Mouse (Mus musculus) kidney, postnatal 4 days (tissue): ENCODE data around the gene Mrps31.

ENCODE experiments used
- DNase-seq, 2 experiments: peaks; one replicate each; pipeline ENCODE4 v3.0.0; 2021; ENCODE audit warnings: mixed read lengths in 2 of 2

Mrps31 gene

DNA sequence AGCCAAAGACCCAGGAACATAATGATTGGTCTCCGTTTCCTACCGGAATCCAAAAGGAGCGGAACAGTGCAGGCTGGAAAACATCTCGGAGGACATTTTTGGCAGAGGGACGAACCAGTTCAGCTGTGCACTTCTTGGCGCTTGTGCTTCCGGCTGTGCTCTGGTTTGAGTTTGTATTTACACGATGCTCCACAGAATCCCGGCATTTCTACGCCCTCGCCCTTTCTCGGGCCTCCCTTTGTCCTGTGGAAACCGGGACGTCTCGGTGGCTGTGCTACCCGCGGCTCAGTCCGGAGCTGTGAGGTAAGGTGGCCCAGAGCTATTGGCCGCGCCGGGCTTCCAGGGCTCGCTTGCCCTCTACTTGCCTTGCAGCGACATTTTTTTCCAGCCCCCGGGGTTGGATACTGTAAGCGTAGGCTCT lies at the start of gene Mrps31:
Mrps31 (plus strand) TSS at position 80 of the 421 bp plus-strand sequence.
- DNase-seq: peak; percentile 80 to 86

DNA sequence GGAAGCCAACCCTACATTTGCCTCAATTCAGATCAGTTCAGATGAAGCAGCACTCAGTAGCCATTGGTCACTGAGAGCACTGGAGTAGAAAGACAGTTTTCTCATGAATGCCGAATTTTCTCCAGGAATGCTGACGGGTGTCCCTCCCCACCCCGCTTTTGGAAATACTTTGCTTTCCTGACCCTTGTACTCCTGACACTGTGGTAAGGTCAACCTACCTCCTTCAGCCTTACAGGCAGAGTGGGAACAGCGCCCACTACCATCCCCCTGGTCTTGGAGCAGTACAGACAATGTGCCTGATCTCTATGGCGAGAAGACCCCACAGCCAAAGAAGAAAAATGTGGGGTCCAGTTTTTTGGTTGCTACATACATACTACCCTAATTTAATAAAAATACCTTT lies 34.9 kb upstream of the Mrps31 start:
- DNase-seq: no peak

DNA sequence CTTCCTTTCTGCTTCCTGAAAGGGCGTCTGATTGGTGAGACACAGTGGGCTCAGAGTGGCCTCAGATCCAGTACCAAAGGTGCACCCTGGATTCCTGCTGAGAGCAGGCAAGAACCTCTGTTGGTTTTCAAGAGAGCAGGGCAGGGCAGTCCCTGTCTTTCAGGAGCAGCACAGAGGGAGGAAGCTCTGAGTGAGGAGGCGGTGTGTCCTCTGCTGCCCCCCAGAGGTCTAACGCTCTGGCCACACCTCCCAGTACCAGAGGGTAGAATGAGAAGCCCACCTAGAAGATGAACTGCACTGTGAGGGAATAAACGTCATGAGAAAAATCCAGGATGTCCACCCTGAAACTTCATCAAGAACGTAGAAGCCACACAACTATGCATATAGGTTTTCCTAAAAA lies 34.3 kb upstream of the Mrps31 start:
- DNase-seq: peak; percentile 71 to 74

DNA sequence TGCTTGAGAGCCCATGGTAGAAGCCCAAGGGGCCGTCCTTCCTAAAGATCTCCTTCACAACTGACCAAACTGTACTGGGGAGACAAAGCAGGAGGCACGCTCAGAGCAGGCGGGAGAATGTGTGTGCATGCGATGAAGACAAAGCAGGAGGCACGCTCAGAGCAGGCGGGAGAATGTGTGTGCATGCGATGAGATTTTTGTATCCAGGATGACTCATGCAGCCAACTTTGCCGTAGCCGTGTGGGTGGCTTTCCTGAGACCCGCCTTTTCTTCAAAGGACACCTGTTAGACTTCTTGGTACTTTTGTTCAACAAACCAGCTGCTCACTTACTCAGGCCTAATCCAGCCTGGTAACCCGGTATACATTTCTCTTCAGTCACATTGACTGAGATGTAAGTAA lies 30.2 kb upstream of the Mrps31 start:
- no peak for DNase-seq

DNA sequence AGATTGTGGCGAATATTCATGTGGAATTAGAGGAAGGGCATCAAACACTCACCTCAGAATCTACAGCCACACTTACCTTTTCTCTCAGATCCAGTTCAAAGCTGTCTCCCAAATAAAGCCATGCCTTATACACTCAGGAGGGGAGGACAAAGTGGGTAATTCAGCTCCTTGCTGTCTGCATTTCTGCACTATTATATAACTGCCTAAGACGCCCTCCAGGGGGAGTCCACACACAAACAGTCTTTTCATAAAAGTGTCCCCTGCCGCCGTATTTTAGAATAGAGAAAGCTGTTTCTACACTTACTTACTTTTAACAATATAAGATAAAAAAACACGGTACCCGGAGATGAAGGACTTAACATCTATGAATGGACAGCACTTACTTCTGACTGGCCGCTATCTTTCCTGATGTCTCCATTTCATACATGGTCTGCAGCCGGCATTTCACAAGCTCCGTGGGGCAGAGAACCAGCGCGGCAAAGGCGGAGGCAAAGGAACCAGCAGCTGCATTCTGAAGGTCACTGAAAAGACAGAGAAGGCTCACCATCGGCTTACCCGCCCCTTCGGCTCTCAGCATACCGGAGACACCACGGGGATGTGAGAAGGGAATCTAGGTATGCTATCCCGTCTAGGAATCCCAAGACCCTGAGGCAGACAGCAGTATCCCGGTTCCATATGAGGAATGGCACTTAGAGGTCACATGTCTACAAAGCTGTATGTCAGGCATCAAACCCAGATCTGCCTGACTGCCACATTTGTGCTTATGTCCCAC lies 28.2 kb upstream of the Mrps31 start:
- no peak for DNase-seq

DNA sequence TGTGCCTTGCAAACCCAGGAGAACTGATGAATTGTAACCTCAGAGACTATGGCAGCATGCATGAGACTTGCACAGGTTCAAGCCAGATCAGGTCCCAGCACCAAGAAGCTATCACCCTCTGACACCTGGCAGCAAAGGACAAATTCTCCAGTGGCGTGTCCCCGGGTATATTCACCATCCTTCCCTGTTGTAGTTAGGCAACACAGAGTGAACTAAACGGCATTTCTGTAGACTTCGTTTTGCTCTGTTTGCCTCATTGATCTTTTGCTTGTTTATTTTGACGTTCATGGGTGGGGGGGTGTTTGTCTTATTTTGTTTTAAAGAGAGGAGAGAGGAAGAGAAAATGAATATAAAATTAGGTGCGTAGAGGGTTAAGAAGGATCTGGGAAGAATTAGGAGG lies 26.0 kb upstream of the Mrps31 start:
- no peak for DNase-seq

DNA sequence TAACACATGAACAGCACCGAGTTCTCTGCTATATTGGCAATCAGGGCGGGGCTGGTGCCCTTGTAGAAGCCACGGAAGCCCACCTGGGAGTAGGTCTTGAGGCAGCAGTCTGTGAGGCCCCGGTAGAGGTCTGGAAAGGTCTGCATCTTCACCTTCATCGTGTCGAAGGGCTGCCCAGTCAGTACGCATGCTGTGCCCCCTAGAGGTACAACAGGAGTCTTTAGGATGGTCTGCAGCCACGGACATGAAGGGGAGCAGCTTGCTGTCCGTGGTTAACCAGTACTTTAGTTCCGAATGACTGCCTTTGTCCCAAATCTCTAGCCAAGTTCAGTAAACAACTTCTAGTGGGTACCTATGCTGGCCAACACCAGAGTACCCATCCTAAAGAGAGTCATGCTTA lies 21.3 kb upstream of the Mrps31 start:
- DNase-seq: peak in 1 of 2 experiments; percentile 16

DNA sequence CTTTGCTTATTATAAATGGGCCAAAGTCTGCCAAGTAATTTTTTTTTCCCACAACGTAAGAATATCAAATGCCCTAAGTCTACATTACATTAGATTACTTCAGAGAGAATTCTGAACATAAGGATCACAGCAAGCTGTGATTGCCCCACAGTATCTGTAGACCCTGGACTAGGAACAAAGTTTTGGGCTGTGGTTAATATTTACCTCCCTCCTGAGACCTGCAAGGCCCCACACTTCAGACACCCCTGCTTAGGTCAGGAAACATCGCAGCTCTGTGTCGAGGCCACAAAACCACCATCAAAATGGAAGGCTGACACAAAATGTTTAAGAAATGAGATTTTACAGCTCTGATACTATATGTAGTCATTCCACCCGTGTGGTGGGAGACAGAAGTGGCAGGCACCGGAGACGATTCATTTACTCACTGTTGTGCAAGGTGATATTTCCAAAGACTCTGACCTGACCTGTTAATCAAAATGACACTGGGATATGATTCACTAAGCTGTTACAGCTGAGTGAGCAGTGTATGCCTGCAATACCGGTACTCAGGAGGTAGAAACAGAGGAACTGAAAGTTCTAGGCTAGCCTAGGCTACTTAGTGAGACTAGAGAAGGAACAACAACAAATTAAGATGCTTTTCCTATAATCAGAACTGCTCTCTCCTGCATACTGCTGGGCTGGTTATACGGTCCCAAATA lies 20.2 kb upstream of the Mrps31 start:
- DNase-seq: peak in 1 of 2 experiments; percentile 28

DNA sequence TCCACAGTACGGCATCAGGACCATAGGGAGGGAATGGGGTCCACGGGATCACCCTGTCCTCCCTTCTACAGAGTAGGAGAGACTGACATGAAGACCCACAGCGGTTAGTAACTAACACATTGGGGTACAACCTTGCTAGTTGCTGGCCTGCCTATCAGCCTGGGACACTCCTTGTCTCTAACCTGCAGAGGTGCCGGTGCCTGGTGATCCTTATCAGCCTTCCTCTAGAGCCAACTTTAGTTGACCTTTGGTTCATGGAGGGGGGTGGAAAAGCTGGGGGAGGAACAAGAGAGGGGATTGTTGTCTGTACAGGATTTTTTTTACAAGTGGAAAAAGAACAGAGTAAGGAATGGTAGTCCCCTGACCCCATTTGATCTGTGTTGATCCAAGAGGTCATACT lies 16.7 kb upstream of the Mrps31 start:
- DNase-seq: no peak

DNA sequence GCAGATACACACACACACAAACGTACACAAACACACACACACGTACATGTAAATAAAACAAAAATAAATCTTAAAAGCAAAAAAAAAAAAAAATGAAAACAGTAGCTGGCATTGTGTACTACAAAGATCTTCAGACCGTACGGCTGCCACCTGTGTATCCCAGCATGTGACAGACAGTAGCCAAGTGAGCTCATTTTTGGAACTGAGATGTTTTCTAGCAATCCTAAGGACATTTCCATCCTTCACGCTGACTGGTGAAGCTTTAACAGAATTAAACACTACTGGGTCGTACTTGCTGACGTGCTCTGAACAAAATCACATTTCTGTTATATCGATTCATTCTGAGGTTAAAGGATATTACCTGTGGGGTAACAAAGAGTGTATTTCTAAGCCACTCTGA lies 15.9 kb upstream of the Mrps31 start:
- no peak for DNase-seq

DNA sequence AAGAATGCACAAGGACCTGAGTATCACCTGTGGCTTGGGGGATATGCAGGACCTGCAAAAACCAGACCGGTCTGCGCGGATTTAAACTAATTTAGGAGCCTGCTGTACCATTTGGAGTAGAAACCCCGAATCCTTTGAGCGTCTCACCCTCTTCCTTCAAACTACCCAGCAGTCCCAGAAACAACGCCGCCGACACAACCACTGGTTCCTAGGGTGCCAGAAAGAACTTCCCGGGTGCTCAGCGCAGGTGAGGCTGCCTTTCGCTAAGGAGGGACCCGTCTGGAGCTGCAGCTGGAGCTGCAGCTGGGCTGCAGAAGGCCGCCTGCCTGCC lies 13.4 kb upstream of the Mrps31 start:
- no peak for DNase-seq

DNA sequence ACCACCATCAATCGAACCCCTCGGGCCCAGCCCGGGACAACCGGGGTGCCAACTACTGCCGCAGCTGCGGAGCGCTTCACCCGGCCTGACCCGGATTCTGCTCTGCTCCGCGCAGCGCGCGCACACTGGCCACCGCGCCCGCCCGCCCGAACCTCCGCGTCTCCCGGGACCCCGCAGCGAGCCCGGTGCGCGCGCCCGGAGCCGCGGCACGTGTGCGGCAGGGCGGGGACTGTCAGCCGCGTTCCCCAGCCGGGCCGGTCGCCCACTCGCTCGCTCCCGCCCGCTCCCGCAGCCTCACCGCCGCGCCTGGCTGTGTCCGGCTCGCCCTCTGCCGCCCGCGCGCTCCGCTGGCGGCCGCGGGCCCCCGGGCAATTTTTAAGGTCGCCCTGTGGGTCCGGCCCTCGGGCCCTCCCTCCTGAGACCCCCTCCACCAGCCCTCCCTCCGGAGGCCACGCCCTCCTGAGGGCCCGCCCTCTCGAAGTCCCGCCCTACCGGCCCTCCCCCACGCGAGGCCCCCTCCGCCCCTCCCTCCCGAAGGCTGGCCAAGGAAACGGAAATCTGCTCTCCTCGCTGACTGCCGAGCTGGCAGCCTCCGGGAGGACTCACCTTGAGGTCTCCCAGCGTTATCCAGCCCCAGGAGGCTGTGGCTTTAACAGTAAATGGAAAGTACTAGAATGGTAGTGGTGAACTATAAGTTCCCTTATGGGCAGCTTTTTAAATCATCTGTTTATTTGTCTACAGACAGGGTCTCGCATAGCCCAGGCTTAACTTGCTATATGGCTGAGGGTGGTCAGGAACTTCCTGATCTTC lies 12.8 kb upstream of the Mrps31 start, which contains the start of gene Slc25a15:
Slc25a15 (minus strand) TSS at position 456 of the 810 bp plus-strand sequence.
- peak; percentile 93 to 96 for DNase-seq

DNA sequence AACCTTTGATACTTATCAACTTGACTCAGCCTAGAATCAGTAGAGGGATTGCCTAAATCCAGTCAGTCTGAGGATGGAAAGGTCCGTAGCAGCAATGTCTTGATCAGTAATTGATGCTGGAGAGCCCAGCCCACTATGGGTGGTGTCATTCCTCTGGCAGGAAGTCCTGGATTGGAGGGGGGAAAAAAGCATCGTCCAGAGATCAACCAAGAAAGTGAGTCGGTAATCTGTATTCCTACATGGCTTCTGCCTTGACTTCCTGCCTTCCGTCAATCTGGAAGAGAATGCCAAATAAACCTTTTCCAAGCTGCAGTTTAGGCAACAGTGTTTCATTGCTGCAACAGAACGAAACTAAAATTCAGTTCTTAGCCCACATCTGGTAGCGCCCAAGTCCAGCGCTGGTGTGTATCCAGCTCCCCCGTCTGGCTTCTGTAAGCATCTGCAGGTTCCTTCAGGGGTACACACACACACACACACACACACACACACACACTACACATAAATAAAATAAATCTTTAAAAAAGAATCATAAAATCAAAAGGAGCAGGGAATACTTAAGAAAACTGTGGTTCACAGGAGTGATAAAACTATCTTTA lies 11.8 kb upstream of the Mrps31 start:
- DNase-seq: no peak

DNA sequence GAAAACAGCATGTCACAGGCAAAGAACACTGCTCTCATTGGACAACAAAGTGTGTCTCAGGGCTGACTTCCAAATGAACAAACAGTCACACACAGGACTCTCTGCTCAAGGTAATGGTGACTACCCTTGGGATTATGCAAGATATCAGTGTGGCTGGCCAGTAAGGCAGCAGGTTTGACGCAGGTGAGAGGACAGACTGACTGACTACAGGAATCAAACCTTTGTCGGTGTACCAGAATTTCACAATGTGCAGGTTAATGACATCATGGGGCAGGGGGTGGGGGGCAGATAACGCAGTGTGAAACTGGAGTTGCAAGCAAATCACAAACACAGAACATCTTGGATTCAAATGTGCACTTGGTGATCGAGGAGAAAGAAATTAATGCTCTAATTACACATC lies 10.6 kb upstream of the Mrps31 start:
- DNase-seq: no peak

DNA sequence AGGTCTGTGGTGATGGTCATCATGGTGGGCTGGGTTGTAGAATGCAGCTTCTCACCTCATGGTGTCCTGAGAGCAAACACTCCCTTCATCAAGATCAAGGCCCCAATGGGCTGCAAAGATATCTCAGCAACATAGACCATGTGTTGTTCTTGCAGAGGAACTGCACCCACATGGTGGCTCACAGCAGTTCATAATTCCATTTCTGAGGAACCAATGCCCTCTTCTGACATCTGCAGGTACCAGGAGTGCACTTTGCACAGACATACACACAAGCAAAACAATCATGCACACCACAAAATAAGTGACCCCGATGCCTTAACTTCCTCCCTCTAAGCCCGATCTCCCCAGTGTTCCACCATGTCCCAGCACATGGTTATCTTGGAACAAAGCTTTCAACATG lies 7.9 kb upstream of the Mrps31 start:
- no peak for DNase-seq

DNA sequence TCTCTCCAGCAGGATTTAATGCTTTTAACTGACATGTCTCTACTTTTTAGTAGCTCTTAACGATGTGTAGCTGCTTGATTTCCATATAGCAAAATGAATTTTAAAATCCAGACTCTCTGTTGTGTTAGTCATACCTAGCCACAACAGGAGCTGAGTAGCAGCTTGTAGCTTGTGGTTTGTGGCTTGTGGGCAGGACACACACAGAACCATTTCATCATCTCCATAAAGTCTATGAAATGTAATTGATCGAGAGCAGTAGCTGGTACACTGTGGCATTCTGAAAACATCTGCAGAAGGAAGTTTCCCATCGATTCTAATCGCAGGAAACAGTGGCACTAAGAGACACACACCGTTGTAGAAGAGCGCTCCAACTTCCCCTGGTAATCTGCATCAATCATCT lies 5.4 kb upstream of the Mrps31 start:
- DNase-seq: no peak

DNA sequence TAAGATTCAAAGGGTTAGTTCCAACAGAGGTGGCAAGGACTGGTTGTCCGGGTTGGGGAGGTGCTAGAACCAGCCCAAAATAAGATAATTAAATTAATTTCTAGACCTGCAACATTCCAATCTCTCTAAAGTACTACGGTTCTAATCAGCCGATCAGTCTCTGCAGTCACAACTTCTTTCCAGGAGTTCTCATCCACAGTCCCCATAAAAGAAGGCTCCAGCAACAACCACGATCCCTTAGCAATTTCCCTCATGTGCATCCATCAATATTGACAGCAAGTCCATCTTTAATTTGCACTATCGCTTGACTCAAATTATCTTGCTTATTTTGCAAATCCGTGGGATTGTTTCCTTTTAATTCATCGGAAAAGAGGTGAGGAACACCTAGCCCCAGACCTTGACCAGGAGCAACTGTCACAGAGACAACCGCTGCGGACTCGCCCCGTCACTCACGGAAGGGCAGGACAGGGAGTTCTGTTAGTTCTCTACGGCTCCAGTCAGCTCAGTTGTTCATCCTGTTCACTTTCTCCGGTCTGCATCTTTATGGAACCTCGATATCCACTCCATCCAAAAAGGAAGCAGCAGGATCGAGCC lies 376 bp upstream of the Mrps31 start:
- DNase-seq: no peak

DNA sequence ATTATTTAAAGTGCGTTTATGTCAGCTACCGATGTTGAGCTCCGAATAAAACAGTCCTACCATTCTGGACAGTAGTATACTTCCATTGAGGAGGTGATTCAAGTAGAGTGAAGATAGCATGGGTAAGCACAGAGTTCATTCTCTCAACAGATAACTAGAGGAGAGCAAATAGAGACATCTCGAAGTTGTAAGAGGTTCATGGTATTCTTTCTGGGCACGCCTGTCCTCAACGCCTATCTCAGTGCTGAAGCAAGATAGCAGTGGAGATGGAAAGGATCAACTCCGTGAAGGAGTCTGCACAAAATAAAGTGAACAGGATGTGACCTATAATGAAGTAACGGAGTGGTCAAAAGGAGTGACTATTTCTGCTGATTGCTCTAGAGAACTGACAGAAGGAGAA lies 810 bp downstream of the Mrps31 start:
- DNase-seq: no peak
